ENCODE assay signal across 8 mouse cellular contexts in the genomic region with DNA sequence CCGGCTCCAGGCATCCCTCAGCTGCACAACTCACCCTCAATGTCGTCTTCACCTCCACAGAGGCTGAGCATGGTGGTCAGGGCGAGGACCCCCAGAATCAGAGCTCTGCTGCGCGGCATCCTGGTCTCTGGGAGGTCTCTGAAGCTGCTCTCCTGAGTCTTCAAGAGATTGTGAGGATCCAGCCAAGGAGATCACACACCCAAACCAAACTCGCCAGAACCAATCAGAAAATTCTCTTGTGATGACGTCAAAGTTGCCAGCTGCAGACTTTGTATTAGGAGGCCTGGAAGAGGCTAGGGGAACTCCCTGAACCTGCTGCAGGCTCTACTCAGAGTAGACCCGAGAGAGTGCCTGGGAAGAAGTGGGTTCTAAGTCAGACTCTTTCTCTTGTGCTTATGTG. TPM values are rescaled to one million over a fixed set of nuclear protein-coding genes. Genes with fewer than 3 reads are reported as not detected.
DNase-seq lines count a peak whose midpoint lies in the region; ATAC-seq and TF ChIP-seq lines count a peak whose summit lies in the region.

A gene (minus strand): TSS at position 176 of the 400 bp plus-strand sequence.

- DNase-seq in CD4-positive, CD25-positive, alpha-beta regulatory T cell, adult 2 months (ENCODE audit: low read depth, low spot score): peak; percentile 92
- peak; percentile 68 for DNase-seq in ZHBTc4 (ENCODE audit: low read depth, low spot score)
- peak; percentile 81 for DNase-seq in embryo, embryonic 10.5 days (ENCODE audit: low spot score)
- peak; percentile 86 to 91 for DNase-seq in heart, adult 9 months (ENCODE audit: low spot score in 2 of 2)
- DNase-seq in kidney, postnatal 36 days: peak; percentile 83 to 86
- peak; percentile 88 for DNase-seq in lung, embryonic 14.5 days
- peak; percentile 79 to 82 for DNase-seq in right cerebral cortex, postnatal 10 days (ENCODE audit: low spot score in 2 of 2)
- peak; percentile 72 for DNase-seq in urinary bladder, postnatal 25 days (ENCODE audit: low spot score)

- H3K4me2 ChIP-seq in lung, embryonic 14.5 days: no peak within 1 kb of the TSS

- no peak within 1 kb of the TSS for H3K27ac ChIP-seq in lung, embryonic 14.5 days (ENCODE audit: low read depth)

- peak; percentile 65 for ATAC-seq in lung, embryonic 14.5 days (ENCODE audit: insufficient read depth)

- no peak within 1 kb of the TSS for H3K9ac ChIP-seq in lung, embryonic 14.5 days

- no peaks in the 10 kb centered on the region for H3K9me3 ChIP-seq in lung, embryonic 14.5 days (ENCODE audit: low read depth, low read length)

- WGBS in lung, embryonic 14.5 days: 12% methylated on average over 8 of the region's 8 CpGs

- H3K27me3 ChIP-seq in lung, embryonic 14.5 days (ENCODE audit: insufficient read depth, low read length): no peaks in the 10 kb centered on the region

- no peaks in the 10 kb centered on the region for H3K36me3 ChIP-seq in lung, embryonic 14.5 days (ENCODE audit: insufficient read depth)

- H3K4me3 ChIP-seq in lung, embryonic 14.5 days (ENCODE audit: low read depth, low read length): no peak within 1 kb of the TSS

- no peaks in the 10 kb centered on the region for H3K4me1 ChIP-seq in lung, embryonic 14.5 days (ENCODE audit: insufficient read depth)

- TF ChIP-seq CTCF in lung, embryonic 14.5 days (IDR thresholded peaks at IDR 0.05; ENCODE audit: low read depth): no peak

RNA-seq across cellular contexts. Expression of the gene that starts here (rescaled TPM):
- polyA plus RNA-seq in lung, embryonic 14.5 days (2014; fragmentation: Nextera tagmentation; extraction: Ambion mirVana): 2.0 TPM in 2 replicates
